Mouse (Mus musculus) kidney, adult 2 months (tissue): ENCODE measurements around the gene Prr36. TPM values are rescaled to one million over a fixed set of nuclear protein-coding genes. Genes with fewer than 3 reads are reported as not detected.
A peak's percentile ranks its signal among the peaks of the same experiment; 100 is the strongest.

ENCODE experiments used
- DNase-seq: peaks from one replicate; pipeline ENCODE4 v3.0.0; 2021
- H3K27ac ChIP-seq: fragments of 200-500 bp; 2 replicates; pipeline ENCODE4 v1.5.1; 2012; ENCODE audit warnings: low read depth, low read length, control low read depth, inconsistent platforms; ENCODE audit not compliant: insufficient read depth
- H3K27me3 ChIP-seq: fragments of 200-500 bp; replicated peaks from 2 replicates; pipeline ENCODE4 v1.6.1; 2012; ENCODE audit warnings: mild to moderate bottlenecking, moderate library complexity, low read length, inconsistent platforms; ENCODE audit not compliant: control insufficient read depth, insufficient read depth
- H3K36me3 ChIP-seq: fragments of 200-500 bp; 2 replicates; pipeline ENCODE4 v1.6.1; 2012; ENCODE audit warnings: mild to moderate bottlenecking, moderate library complexity, low read length, inconsistent platforms; ENCODE audit not compliant: control insufficient read depth, insufficient read depth
- H3K4me1 ChIP-seq: fragments of 200-500 bp; 2 replicates; pipeline ENCODE4 v1.6.1; 2011; ENCODE audit warnings: low read length; ENCODE audit not compliant: control insufficient read depth, insufficient read depth
- H3K4me3 ChIP-seq: fragments of 200-500 bp; 2 replicates; pipeline ENCODE4 v1.5.1; 2011; ENCODE audit warnings: mild to moderate bottlenecking, low read depth, low read length, control low read depth; ENCODE audit not compliant: insufficient read depth
- CTCF ChIP-seq: fragments of 200-500 bp; conservative IDR thresholded peaks from 2 replicates; pipeline ENCODE4 v1.5.1; 2011; ENCODE audit warnings: low read depth, mild to moderate bottlenecking, control low read depth, low read length, moderate library complexity, mixed read lengths; ENCODE audit not compliant: insufficient read depth, insufficient read length
- POLR2A ChIP-seq: fragments of 200-500 bp; IDR thresholded peaks from one replicate; pipeline ENCODE4 v1.6.1; 2011; ENCODE audit warnings: low read depth, low read length, control low read depth
- WGBS: fragments of 180-500 bp; shearing (Covaris S2); methylation state at CpG from one replicate; pipeline ENCODE4 v1.1.7; 2018; 5-methylcytosine and 5-hydroxymethylcytosine counted together
- polyA plus RNA-seq: library from polyadenylated mRNA; depleted of rRNA; stranded (reverse); fragments of >200 nt; gene quantifications from 2 replicates; pipeline ENCODE4 v1.2.3, GENCODE M21; 2012

Gene Prr36
- polyA plus RNA-seq, 1 experiment, result 0.17 TPM

DNA sequence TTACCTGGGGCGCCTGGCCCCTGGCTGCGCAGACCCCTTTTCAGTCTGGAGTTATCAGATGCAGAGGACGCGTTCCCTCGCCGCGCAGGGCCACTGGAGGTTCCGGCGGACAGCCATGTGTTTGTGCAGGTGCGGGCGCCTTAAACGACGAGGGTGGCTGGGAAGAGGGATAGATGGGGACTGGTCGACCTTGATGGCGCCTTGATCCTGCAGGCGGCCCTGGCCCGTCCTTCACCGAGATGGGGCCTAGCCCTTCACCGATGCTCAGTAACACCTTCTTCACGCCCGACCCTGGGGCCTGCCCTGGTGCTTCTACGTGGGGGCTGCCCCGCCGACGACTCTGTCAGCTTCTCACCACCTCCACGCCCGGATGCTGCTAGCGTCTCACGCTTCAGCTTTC is 32.0 kb upstream of the Prr36 start:
- WGBS, result 34% methylated on average over 29 of the region's 29 CpGs
- DNase-seq, result peak; percentile 17
- H3K36me3 ChIP-seq, result no peaks in the 10 kb centered on the region; the same call in 1 of the 2 replicates
- no peak overlapping the region for H3K4me3 ChIP-seq
- no peak overlapping the region for H3K27ac ChIP-seq
- TF ChIP-seq POLR2A (no peak), CTCF (no peak)
- H3K4me1 ChIP-seq, result peaks cover 3% of the 10 kb centered on the region; the same call in 1 of the 2 replicates
- no peaks in the 10 kb centered on the region for H3K27me3 ChIP-seq

- no peak for DNase-seq
- Histone ChIP-seq H3K36me3 (no peaks in the 10 kb centered on the region; the same call in 1 of the 2 replicates), H3K4me3 (no peak within 1 kb of the TSS), H3K4me1 (peaks cover 3% of the 10 kb centered on the region; the same call in 1 of the 2 replicates), H3K27ac (no peak within 1 kb of the TSS), H3K27me3 (no peaks in the 10 kb centered on the region)
- WGBS, result 86% methylated on average over 15 of the region's 15 CpGs
- TF ChIP-seq POLR2A (no peak), CTCF (no peak)
Measured at GRCm38 (mm10) chr8:4247951-4248540, 30.8 kb upstream of the Prr36 start, which contains the start of gene Tgfbr3l. Tgfbr3l (plus strand) TSS chr8:4248214.

DNA sequence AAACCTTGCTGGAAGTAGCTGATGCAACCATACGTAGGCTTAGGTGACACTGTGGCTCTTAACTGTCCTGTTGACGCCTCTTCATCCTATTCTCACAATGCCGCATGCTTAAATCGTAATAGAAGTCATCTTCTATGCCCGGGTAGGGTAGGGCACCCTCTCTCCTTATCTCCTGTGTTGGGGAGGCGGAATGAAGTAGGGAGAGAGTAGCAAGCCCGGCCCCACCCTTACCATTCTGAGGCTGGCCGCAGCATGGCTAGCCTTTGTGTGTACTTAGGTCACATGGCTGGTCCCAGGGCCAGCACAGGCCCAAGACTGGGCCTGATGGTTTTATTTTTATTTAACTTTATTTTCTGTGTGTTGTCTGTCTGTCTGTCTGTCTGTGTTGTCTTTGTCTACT is 30.0 kb upstream of the Prr36 start:
- no peak overlapping the region for H3K4me3 ChIP-seq
- TF ChIP-seq CTCF (no peak), POLR2A (no peak)
- H3K27ac ChIP-seq, result no peak overlapping the region
- WGBS, result 89% methylated on average over 8 of the region's 8 CpGs
- no peaks in the 10 kb centered on the region; the same call in 1 of the 2 replicates for H3K36me3 ChIP-seq
- no peaks in the 10 kb centered on the region for H3K4me1 ChIP-seq
- no peak for DNase-seq
- no peaks in the 10 kb centered on the region for H3K27me3 ChIP-seq

DNA sequence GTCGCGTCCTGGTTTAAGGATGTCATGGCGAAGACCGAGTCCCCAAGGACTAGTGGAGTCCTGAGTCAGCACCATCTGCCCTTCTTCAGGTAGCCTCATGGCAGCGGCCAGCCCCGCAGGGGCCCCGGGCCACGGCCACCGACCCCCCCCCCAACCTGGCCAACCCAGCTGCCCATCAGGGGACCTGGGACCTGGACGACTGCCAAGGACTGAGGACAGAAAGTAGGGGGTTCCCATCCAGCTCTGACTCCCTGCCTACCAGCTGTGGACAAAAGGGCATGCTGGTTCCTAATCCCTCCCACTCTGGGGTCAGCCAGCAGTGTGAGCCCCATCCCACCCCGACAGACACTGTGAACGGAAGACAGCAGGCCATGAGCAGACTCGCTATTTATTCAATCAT is 28.5 kb upstream of the Prr36 start:
- no peak for DNase-seq
- Histone ChIP-seq H3K4me1 (no peaks in the 10 kb centered on the region), H3K27ac (no peak overlapping the region), H3K4me3 (no peak overlapping the region), H3K27me3 (no peaks in the 10 kb centered on the region), H3K36me3 (no peaks in the 10 kb centered on the region; the same call in 1 of the 2 replicates)
- WGBS, result 82% methylated on average over 13 of the region's 13 CpGs
- TF ChIP-seq CTCF, result no peak
- no peak for TF ChIP-seq POLR2A

- TF ChIP-seq POLR2A (no peak), CTCF (no peak)
- DNase-seq, result no peak
- Histone ChIP-seq H3K36me3 (no peaks in the 10 kb centered on the region; the same call in 1 of the 2 replicates), H3K4me1 (peaks cover 2% of the 10 kb centered on the region; the same call in 1 of the 2 replicates), H3K27ac (no peak overlapping the region), H3K4me3 (no peak overlapping the region), H3K27me3 (no peaks in the 10 kb centered on the region)
- 95% methylated on average over 5 of the region's 5 CpGs for WGBS
Measured at GRCm38 (mm10) chr8:4245061-4245460, 27.8 kb upstream of the Prr36 start.

DNA sequence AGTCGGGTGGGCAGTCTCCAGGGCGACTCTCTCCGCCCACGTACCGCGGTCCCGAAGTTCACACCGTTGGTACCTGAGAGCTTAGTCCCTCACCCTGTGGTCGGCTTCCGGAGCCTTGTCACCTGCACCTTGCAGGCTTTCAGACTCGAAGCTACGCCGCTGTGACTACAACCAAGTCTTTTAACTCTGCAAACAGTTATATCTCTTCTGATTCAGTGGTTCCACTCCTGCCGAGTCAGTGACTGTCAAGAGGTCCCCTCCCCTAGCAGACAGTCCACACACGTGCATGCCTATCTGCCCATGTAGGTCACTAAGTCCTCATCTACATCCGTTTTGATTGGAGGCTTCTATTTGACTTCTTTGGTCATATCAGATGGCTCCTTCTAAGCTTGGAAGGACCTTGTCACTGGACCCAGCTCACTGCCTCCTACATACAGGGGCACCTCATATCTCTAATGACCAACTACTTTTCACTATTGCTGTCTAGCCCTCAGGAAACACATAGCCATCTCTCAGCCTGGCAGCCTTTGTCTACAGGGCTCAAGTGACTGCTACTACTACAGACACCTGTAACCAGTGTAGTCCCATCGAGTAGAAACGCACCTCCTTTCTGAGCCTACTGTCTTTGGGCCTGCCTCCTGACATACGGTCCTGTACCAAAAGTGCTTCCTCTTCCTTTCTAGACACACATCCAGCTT is 22.1 kb upstream of the Prr36 start:
- peaks cover 15% of the 10 kb centered on the region for H3K4me1 ChIP-seq
- peak overlapping the region; percentile 65 for H3K4me3 ChIP-seq
- H3K27me3 ChIP-seq, result no peaks in the 10 kb centered on the region
- no peak for DNase-seq
- no peaks in the 10 kb centered on the region for H3K36me3 ChIP-seq
- peak overlapping the region; percentile 65 for H3K27ac ChIP-seq
- 8% methylated on average over 19 of the region's 19 CpGs for WGBS
- TF ChIP-seq CTCF (no peak), POLR2A (no peak)

GRCm38 (mm10) chr8:4238434-4239192 is 21.4 kb upstream of the Prr36 start, which contains the start of the genes Map2k7 and Gm49320:
Map2k7 (plus strand) TSS chr8:4238740.
Gm49320 (plus strand) TSS chr8:4238865.
- WGBS, result under 1% methylated on average over 69 of the region's 71 CpGs
- peak within 1 kb of the TSS; percentile 91 for H3K27ac ChIP-seq
- no peaks in the 10 kb centered on the region for H3K27me3 ChIP-seq
- H3K4me3 ChIP-seq, result peak within 1 kb of the TSS; percentile 65
- peaks cover 15% of the 10 kb centered on the region for H3K4me1 ChIP-seq
- H3K36me3 ChIP-seq, result no peaks in the 10 kb centered on the region
- peak; percentile 100 for DNase-seq
- peak; percentile 12 for TF ChIP-seq POLR2A
- peak; percentile 39 for TF ChIP-seq CTCF
